Mouse (Mus musculus): ENCODE data around the gene Pxk. TPM values are rescaled to one million over a fixed set of nuclear protein-coding genes. Genes with fewer than 3 reads are reported as not detected.

Pxk gene
- 38.9 and 45.6 TPM in 2 replicates for polyA plus RNA-seq (2011; ENCODE audit: insufficient read length, low read depth, missing spikeins)

GRCm38 (mm10) chr14:8097978-8098686 is at the start of gene Pxk:
TSS of gene Pxk (plus strand) at chr14:8098211.
- H3K27ac ChIP-seq (ENCODE audit: insufficient read depth, low read length), result peak within 1 kb of the TSS; percentile 86
- H3K4me1 ChIP-seq (ENCODE audit: control insufficient read depth, insufficient read depth, low read length), result peaks cover 26% of the 10 kb centered on the region
- H3K4me3 ChIP-seq (ENCODE audit: insufficient read depth, low read length), result peak within 1 kb of the TSS; percentile 100
- TF ChIP-seq CTCF (IDR thresholded peaks at IDR 0.05; ENCODE audit: borderline replicate concordance, insufficient read depth, low read length), result no peak
- peak; percentile 50 for TF ChIP-seq POLR2A (IDR thresholded peaks at IDR 0.05; ENCODE audit: low read depth, low read length)

DNA sequence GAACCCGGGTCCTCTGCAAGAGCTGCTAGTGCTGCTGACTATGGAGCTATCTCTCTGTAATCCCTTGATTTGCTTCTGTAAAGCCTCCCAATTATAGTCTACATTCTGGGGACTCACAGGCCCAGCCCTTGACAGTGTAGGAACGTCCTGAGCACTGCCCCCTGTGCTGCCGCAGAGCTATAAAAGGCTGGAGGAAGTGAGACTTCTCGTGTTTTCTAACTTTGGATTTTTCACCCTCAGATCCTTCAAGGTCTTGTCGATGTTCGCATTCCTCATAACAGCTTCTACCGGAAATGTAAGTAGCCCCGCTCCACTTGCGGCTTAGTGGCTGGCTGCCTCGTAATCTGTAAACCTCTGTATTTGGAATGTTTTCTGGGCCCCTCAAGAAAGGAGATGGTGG is 48.7 kb upstream of the Pxk start:
- TF ChIP-seq POLR2A (IDR thresholded peaks at IDR 0.05; ENCODE audit: low read depth, low read length), result no peak
- no peak for TF ChIP-seq CTCF (IDR thresholded peaks at IDR 0.05; ENCODE audit: borderline replicate concordance, insufficient read depth, low read length)
- no peak overlapping the region for H3K27ac ChIP-seq (ENCODE audit: insufficient read depth, low read length)

GRCm38 (mm10) chr14:8051869-8052268 is 46.1 kb upstream of the Pxk start:
- H3K27ac ChIP-seq (ENCODE audit: insufficient read depth, low read length), result no peak overlapping the region
- H3K4me3 ChIP-seq (ENCODE audit: insufficient read depth, low read length), result no peak overlapping the region
- H3K4me1 ChIP-seq (ENCODE audit: control insufficient read depth, insufficient read depth, low read length), result no peaks in the 10 kb centered on the region
- TF ChIP-seq POLR2A (IDR thresholded peaks at IDR 0.05; ENCODE audit: low read depth, low read length) (no peak), CTCF (IDR thresholded peaks at IDR 0.05; ENCODE audit: borderline replicate concordance, insufficient read depth, low read length) (no peak)

More for the DNA sequence above, 48.7 kb upstream of the Pxk start:
- Histone ChIP-seq H3K4me1 (ENCODE audit: control insufficient read depth, insufficient read depth, low read length) (no peaks in the 10 kb centered on the region), H3K4me3 (ENCODE audit: insufficient read depth, low read length) (no peak overlapping the region)

DNA sequence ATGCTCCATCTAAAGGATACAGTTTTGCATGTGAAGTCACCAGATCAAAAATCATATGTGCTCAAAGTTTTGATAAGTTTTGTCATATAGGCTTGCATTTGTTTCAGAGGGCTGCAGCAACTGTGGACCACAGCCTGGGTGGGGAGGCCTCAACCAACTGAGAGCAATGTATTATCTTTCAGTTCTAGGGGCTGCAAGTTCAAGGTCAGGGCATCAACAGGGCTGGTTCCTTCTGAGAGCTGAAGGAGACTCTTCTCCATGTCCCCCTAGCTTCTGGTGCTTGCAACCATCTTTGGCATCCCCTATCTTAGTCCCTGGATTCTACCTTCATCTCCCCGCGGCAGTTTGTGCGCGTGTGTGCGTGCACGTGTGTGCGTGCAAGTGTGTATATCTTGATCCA is 45.4 kb upstream of the Pxk start:
- TF ChIP-seq POLR2A (IDR thresholded peaks at IDR 0.05; ENCODE audit: low read depth, low read length) (no peak), CTCF (IDR thresholded peaks at IDR 0.05; ENCODE audit: borderline replicate concordance, insufficient read depth, low read length) (no peak)
- H3K4me3 ChIP-seq (ENCODE audit: insufficient read depth, low read length), result no peak overlapping the region
- no peaks in the 10 kb centered on the region for H3K4me1 ChIP-seq (ENCODE audit: control insufficient read depth, insufficient read depth, low read length)
- H3K27ac ChIP-seq (ENCODE audit: insufficient read depth, low read length), result no peak overlapping the region

DNA sequence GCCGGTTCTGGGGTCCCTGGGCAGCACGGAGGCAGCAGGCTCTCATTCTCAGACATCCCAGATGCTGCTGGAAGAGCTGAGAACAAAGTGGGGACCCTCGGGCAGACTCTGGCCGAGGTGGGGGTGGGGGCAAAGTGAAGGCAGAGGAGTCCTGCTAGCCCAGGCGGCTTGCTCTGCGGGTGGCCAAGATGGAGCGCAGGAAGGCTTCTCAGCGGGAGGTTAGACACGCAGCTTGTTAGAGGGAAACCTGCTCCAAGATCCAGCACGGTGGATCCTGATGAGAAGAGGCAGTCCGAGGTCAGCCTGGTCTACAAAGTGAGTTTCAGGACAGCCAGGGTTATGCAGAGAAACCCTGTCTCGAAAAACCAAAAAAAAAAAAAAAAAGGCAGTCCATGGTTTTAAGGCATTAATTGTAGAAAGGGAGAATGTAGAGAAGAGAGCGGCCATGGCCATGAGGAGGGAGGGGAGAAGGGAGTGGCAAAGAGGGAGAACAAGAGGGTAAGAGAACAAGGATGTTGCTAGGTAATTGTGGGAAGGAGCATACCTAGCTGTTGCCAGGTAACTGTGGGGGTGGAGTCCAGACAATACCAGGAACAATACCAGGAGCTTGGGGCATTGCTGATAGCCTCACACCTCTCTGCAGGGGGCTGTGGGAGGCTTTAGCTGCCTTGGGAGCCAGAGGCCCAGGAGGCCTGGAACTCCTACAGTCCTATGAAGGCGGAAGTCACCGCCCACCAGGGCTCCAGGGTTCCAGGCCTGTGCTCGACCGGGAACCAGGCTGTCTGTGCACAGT is 43.5 kb upstream of the Pxk start:
- no peak overlapping the region for H3K4me3 ChIP-seq (ENCODE audit: insufficient read depth, low read length)
- TF ChIP-seq POLR2A (IDR thresholded peaks at IDR 0.05; ENCODE audit: low read depth, low read length) (no peak), CTCF (IDR thresholded peaks at IDR 0.05; ENCODE audit: borderline replicate concordance, insufficient read depth, low read length) (no peak)
- H3K4me1 ChIP-seq (ENCODE audit: control insufficient read depth, insufficient read depth, low read length), result no peaks in the 10 kb centered on the region
- H3K27ac ChIP-seq (ENCODE audit: insufficient read depth, low read length), result no peak overlapping the region

DNA sequence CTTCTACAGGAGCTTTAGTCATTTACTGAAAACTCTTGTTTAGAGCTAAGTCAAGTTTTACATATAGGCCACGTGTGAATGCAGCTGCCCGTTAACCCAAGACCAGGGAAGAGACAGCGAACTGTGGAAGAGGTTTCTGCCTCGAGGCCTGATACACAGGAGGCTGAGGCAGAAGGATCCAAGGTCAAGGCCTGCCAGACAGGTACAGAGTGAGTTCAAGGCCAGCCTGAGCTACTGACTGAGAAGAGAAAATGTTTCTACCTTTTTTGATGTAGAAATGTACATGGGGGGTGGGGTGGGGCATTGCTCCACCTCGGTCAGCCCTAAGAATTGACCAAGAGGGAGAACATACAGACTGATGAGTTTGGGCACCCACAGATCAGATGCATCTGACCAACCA is 41.9 kb upstream of the Pxk start:
- no peak overlapping the region for H3K4me3 ChIP-seq (ENCODE audit: insufficient read depth, low read length)
- no peaks in the 10 kb centered on the region for H3K4me1 ChIP-seq (ENCODE audit: control insufficient read depth, insufficient read depth, low read length)
- no peak overlapping the region for H3K27ac ChIP-seq (ENCODE audit: insufficient read depth, low read length)
- TF ChIP-seq CTCF (IDR thresholded peaks at IDR 0.05; ENCODE audit: borderline replicate concordance, insufficient read depth, low read length), result no peak
- no peak for TF ChIP-seq POLR2A (IDR thresholded peaks at IDR 0.05; ENCODE audit: low read depth, low read length)

DNA sequence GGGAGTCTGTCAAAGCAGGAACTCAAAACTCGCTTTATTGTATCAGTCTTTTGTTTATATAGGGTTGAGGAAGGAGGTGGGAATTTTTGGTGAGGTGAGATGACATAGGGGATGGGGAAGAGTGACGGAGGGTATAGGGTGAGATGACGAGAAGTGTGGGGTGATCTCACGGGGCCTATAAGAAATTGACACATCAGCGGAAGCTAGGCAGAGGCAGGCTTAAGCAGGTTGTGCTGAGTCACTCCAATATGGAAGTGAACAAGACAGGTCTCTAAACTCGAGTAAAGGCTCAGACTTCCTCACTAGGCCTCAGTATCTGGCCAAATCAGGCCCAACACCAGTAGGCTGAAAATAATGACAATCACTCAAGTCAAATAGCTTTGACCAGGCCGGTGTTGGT is 38.1 kb upstream of the Pxk start:
- no peak overlapping the region for H3K4me3 ChIP-seq (ENCODE audit: insufficient read depth, low read length)
- no peak for TF ChIP-seq POLR2A (IDR thresholded peaks at IDR 0.05; ENCODE audit: low read depth, low read length)
- TF ChIP-seq CTCF (IDR thresholded peaks at IDR 0.05; ENCODE audit: borderline replicate concordance, insufficient read depth, low read length), result no peak
- no peaks in the 10 kb centered on the region for H3K4me1 ChIP-seq (ENCODE audit: control insufficient read depth, insufficient read depth, low read length)
- no peak overlapping the region for H3K27ac ChIP-seq (ENCODE audit: insufficient read depth, low read length)

GRCm38 (mm10) chr14:8062076-8062475 is 35.9 kb upstream of the Pxk start:
- H3K4me3 ChIP-seq (ENCODE audit: insufficient read depth, low read length), result no peak overlapping the region
- no peak for TF ChIP-seq POLR2A (IDR thresholded peaks at IDR 0.05; ENCODE audit: low read depth, low read length)
- no peak for TF ChIP-seq CTCF (IDR thresholded peaks at IDR 0.05; ENCODE audit: borderline replicate concordance, insufficient read depth, low read length)
- H3K4me1 ChIP-seq (ENCODE audit: control insufficient read depth, insufficient read depth, low read length), result no peaks in the 10 kb centered on the region
- no peak overlapping the region for H3K27ac ChIP-seq (ENCODE audit: insufficient read depth, low read length)

GRCm38 (mm10) chr14:8062537-8063301 is 35.3 kb upstream of the Pxk start:
- no peak overlapping the region for H3K4me3 ChIP-seq (ENCODE audit: insufficient read depth, low read length)
- no peaks in the 10 kb centered on the region for H3K4me1 ChIP-seq (ENCODE audit: control insufficient read depth, insufficient read depth, low read length)
- TF ChIP-seq CTCF (IDR thresholded peaks at IDR 0.05; ENCODE audit: borderline replicate concordance, insufficient read depth, low read length) (no peak), POLR2A (IDR thresholded peaks at IDR 0.05; ENCODE audit: low read depth, low read length) (no peak)
- no peak overlapping the region for H3K27ac ChIP-seq (ENCODE audit: insufficient read depth, low read length)

Data from embryonic fibroblast, embryonic 13.5 days (primary cell).